Mouse (Mus musculus) spleen, adult 2 months (tissue): Measurements from ENCODE around the gene Ahdc1.

Experiments used
- CTCF ChIP-seq: fragments of 200-500 bp; IDR thresholded peaks from 2 replicates; pipeline ENCODE4 v1.5.1; 2011; ENCODE audit warnings: mild to moderate bottlenecking, inconsistent platforms; ENCODE audit not compliant: insufficient read depth, insufficient read length, insufficient replicate concordance; ENCODE audit errors: extremely low read depth
- POLR2A ChIP-seq: fragments of 200-500 bp; IDR thresholded peaks from 2 replicates; pipeline ENCODE4 v1.6.1; 2011; ENCODE audit warnings: low read depth, low read length, inconsistent platforms

DNA sequence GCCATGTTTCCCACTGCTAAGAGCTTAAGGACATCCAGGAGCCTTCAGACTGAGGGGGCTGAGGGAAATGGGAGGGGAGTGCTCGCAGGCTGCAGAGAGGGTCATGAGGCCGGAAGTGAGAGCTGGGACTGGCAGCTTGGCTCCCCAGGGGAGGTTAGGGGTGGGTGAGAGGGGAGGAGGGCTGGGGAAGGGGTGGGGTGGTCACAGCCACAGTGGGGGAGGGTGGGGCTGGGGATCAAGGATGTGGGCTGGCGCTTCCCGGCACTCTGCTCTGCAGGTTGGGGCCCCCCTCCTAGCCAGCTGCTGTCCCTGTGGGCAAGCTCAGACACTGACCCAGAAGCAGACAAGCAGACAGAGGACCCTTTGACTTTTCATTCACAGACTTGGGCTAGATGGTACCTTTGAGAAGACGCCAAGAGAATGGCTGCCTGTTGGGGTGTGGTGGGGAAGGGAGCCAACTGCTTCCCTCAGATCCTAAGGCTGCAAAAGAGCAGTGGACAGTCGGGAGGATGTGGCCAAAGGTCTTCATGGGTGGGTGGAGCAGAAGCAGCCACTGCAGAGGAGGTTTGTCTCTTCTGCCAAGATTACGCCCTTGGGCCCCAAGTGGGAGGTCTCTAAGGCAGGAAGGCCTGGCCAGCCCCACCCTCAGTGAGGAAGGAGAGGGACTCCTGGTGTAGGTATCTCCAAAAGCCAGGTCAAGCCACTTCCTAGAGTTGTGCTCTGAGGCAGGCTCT, 46.5 kb downstream of the Ahdc1 start:
- TF ChIP-seq CTCF (no peak), POLR2A (no peak)
